Mouse (Mus musculus): ENCODE measurements around the gene Zfp704.

Zfp704 gene

GRCm38 (mm10) chr3:9491766-9492283, 118.1 kb downstream of the Zfp704 start:
- TF ChIP-seq POU5F1 (IDR thresholded peaks at IDR 0.05; ENCODE audit: borderline replicate concordance, low read length) (no peak), CTCF (conservative IDR thresholded peaks at IDR 0.05; ENCODE audit: low read length) (no peak), NANOG (IDR thresholded peaks at IDR 0.05; ENCODE audit: borderline replicate concordance, low read length) (no peak)
- H3K27me3 ChIP-seq (ENCODE audit: insufficient read depth, low read length) = no peaks in the 10 kb centered on the region
- H3K36me3 ChIP-seq (ENCODE audit: insufficient read depth, low read length) = peaks cover 27% of the 10 kb centered on the region
- no peaks in the 10 kb centered on the region for H3K9me3 ChIP-seq (ENCODE audit: low read length)
- H3K4me1 ChIP-seq (replicated peaks; ENCODE audit: low read depth, low read length) = peaks cover 53% of the 10 kb centered on the region
- H3K4me3 ChIP-seq (replicated peaks; ENCODE audit: low read length) = no peak overlapping the region

- H3K36me3 ChIP-seq (ENCODE audit: insufficient read depth, low read length) = peaks cover 32% of the 10 kb centered on the region
- H3K27me3 ChIP-seq (ENCODE audit: insufficient read depth, low read length) = no peaks in the 10 kb centered on the region
- no peak overlapping the region for H3K4me3 ChIP-seq (replicated peaks; ENCODE audit: low read length)
- no peaks in the 10 kb centered on the region for H3K9me3 ChIP-seq (ENCODE audit: low read length)
- peak; percentile 56; the same call in 1 of the 2 replicates for TF ChIP-seq NANOG (IDR thresholded peaks at IDR 0.05; ENCODE audit: borderline replicate concordance, low read length)
- no peak for TF ChIP-seq CTCF (conservative IDR thresholded peaks at IDR 0.05; ENCODE audit: low read length)
- H3K4me1 ChIP-seq (replicated peaks; ENCODE audit: low read depth, low read length) = peaks cover 65% of the 10 kb centered on the region
These were observed 122.2 kb downstream of the Zfp704 start for GRCm38 (mm10) chr3:9487644-9488043.

- Histone ChIP-seq H3K36me3 (ENCODE audit: insufficient read depth, low read length) (peaks cover 23% of the 10 kb centered on the region), H3K9me3 (ENCODE audit: low read length) (no peaks in the 10 kb centered on the region), H3K27me3 (ENCODE audit: insufficient read depth, low read length) (no peaks in the 10 kb centered on the region), H3K4me3 (replicated peaks; ENCODE audit: low read length) (no peak overlapping the region), H3K4me1 (replicated peaks; ENCODE audit: low read depth, low read length) (peaks cover 57% of the 10 kb centered on the region)
- TF ChIP-seq POU5F1 (IDR thresholded peaks at IDR 0.05; ENCODE audit: borderline replicate concordance, low read length) (no peak), NANOG (IDR thresholded peaks at IDR 0.05; ENCODE audit: borderline replicate concordance, low read length) (no peak), CTCF (conservative IDR thresholded peaks at IDR 0.05; ENCODE audit: low read length) (no peak)
These were observed 124.4 kb downstream of the Zfp704 start for GRCm38 (mm10) chr3:9485506-9485905.

GRCm38 (mm10) chr3:9481956-9482355, 127.9 kb downstream of the Zfp704 start:
- Histone ChIP-seq H3K4me3 (replicated peaks; ENCODE audit: low read length) (no peak overlapping the region), H3K27me3 (ENCODE audit: insufficient read depth, low read length) (no peaks in the 10 kb centered on the region), H3K36me3 (ENCODE audit: insufficient read depth, low read length) (peaks cover 6% of the 10 kb centered on the region; the same call in 1 of the 2 replicates), H3K4me1 (replicated peaks; ENCODE audit: low read depth, low read length) (peaks cover 39% of the 10 kb centered on the region), H3K9me3 (ENCODE audit: low read length) (no peaks in the 10 kb centered on the region)
- TF ChIP-seq POU5F1 (IDR thresholded peaks at IDR 0.05; ENCODE audit: borderline replicate concordance, low read length) (no peak), CTCF (conservative IDR thresholded peaks at IDR 0.05; ENCODE audit: low read length) (no peak), NANOG (IDR thresholded peaks at IDR 0.05; ENCODE audit: borderline replicate concordance, low read length) (no peak)

GRCm38 (mm10) chr3:9481358-9481757, 128.5 kb downstream of the Zfp704 start:
- TF ChIP-seq CTCF (conservative IDR thresholded peaks at IDR 0.05; ENCODE audit: low read length) (no peak), POU5F1 (IDR thresholded peaks at IDR 0.05; ENCODE audit: borderline replicate concordance, low read length) (no peak), NANOG (IDR thresholded peaks at IDR 0.05; ENCODE audit: borderline replicate concordance, low read length) (no peak)
- Histone ChIP-seq H3K27me3 (ENCODE audit: insufficient read depth, low read length) (no peaks in the 10 kb centered on the region), H3K4me3 (replicated peaks; ENCODE audit: low read length) (no peak overlapping the region), H3K36me3 (ENCODE audit: insufficient read depth, low read length) (peaks cover 8% of the 10 kb centered on the region), H3K9me3 (ENCODE audit: low read length) (no peaks in the 10 kb centered on the region), H3K4me1 (replicated peaks; ENCODE audit: low read depth, low read length) (peaks cover 33% of the 10 kb centered on the region)

GRCm38 (mm10) chr3:9480936-9481335, 128.9 kb downstream of the Zfp704 start:
- H3K9me3 ChIP-seq (ENCODE audit: low read length) = no peaks in the 10 kb centered on the region
- peaks cover 12% of the 10 kb centered on the region for H3K36me3 ChIP-seq (ENCODE audit: insufficient read depth, low read length)
- no peaks in the 10 kb centered on the region for H3K27me3 ChIP-seq (ENCODE audit: insufficient read depth, low read length)
- H3K4me3 ChIP-seq (replicated peaks; ENCODE audit: low read length) = no peak overlapping the region
- TF ChIP-seq NANOG (IDR thresholded peaks at IDR 0.05; ENCODE audit: borderline replicate concordance, low read length) (no peak), POU5F1 (IDR thresholded peaks at IDR 0.05; ENCODE audit: borderline replicate concordance, low read length) (no peak), CTCF (conservative IDR thresholded peaks at IDR 0.05; ENCODE audit: low read length) (no peak)
- peaks cover 31% of the 10 kb centered on the region for H3K4me1 ChIP-seq (replicated peaks; ENCODE audit: low read depth, low read length)

- H3K9me3 ChIP-seq (ENCODE audit: low read length) = no peaks in the 10 kb centered on the region
- TF ChIP-seq CTCF (conservative IDR thresholded peaks at IDR 0.05; ENCODE audit: low read length) (no peak), POU5F1 (IDR thresholded peaks at IDR 0.05; ENCODE audit: borderline replicate concordance, low read length) (no peak), NANOG (IDR thresholded peaks at IDR 0.05; ENCODE audit: borderline replicate concordance, low read length) (no peak)
- H3K27me3 ChIP-seq (ENCODE audit: insufficient read depth, low read length) = no peaks in the 10 kb centered on the region
- peaks cover 28% of the 10 kb centered on the region for H3K36me3 ChIP-seq (ENCODE audit: insufficient read depth, low read length)
- H3K4me3 ChIP-seq (replicated peaks; ENCODE audit: low read length) = no peak overlapping the region
- H3K4me1 ChIP-seq (replicated peaks; ENCODE audit: low read depth, low read length) = peaks cover 22% of the 10 kb centered on the region
These were observed 132.5 kb downstream of the Zfp704 start for GRCm38 (mm10) chr3:9477386-9477785.

GRCm38 (mm10) chr3:9476336-9476735, 133.5 kb downstream of the Zfp704 start:
- no peaks in the 10 kb centered on the region for H3K27me3 ChIP-seq (ENCODE audit: insufficient read depth, low read length)
- H3K4me3 ChIP-seq (replicated peaks; ENCODE audit: low read length) = no peak overlapping the region
- H3K36me3 ChIP-seq (ENCODE audit: insufficient read depth, low read length) = peaks cover 32% of the 10 kb centered on the region
- H3K4me1 ChIP-seq (replicated peaks; ENCODE audit: low read depth, low read length) = peaks cover 17% of the 10 kb centered on the region
- no peak for TF ChIP-seq POU5F1 (IDR thresholded peaks at IDR 0.05; ENCODE audit: borderline replicate concordance, low read length)
- no peak for TF ChIP-seq NANOG (IDR thresholded peaks at IDR 0.05; ENCODE audit: borderline replicate concordance, low read length)
- no peak for TF ChIP-seq CTCF (conservative IDR thresholded peaks at IDR 0.05; ENCODE audit: low read length)
- H3K9me3 ChIP-seq (ENCODE audit: low read length) = no peaks in the 10 kb centered on the region

GRCm38 (mm10) chr3:9475501-9475900, 134.4 kb downstream of the Zfp704 start:
- Histone ChIP-seq H3K27me3 (ENCODE audit: insufficient read depth, low read length) (no peaks in the 10 kb centered on the region), H3K4me3 (replicated peaks; ENCODE audit: low read length) (no peak overlapping the region), H3K4me1 (replicated peaks; ENCODE audit: low read depth, low read length) (peaks cover 24% of the 10 kb centered on the region), H3K9me3 (ENCODE audit: low read length) (no peaks in the 10 kb centered on the region), H3K36me3 (ENCODE audit: insufficient read depth, low read length) (peaks cover 39% of the 10 kb centered on the region)
- no peak for TF ChIP-seq CTCF (conservative IDR thresholded peaks at IDR 0.05; ENCODE audit: low read length)
